8 mouse cellular contexts compared by ENCODE assay signal in the genomic region with DNA sequence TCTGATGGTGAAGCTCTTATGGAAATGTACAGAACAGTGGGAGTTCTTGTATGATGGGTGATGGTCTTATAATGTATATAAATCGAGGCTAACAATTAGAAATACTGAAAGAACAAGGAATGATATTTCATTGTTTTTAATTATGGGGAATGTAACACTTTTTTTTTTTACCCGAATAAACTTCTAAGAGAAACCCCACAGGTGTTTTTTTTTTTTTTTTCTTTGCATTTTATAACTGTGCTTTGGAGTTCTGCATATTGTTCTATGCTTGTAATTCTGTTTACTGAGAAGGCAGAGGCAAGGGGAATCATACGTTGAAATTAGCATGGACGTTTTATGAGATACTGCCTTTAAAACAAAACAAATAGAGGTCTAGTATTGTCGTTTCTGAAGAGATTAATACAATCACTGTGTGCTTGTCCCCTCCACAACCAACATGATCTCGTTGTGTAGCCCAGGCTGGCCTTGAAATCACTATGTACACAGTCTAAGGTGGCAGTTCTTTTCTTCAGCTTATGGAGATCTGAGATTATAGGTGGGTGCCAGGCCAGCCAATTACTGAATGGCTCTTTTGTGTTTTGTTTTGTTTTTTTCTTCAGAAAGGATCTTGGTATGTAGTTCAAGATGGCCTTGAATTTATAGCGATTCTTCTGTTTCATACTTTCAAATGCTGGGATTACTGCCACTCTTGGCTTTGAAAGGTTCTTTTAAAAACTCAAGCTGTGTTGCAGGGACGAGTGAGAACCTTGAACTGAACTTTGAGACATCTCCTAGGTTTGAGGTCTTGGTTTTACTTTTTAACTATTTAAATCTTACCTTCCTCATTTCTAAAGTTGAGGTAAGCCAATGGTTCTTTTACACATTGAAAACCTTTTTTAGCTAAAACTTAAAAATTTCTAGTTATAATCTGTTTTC. TPM values are rescaled to one million over a fixed set of nuclear protein-coding genes. Genes with fewer than 3 reads are reported as not detected.
DNase-seq lines count a peak whose midpoint lies in the region; ATAC-seq and TF ChIP-seq lines count a peak whose summit lies in the region.

No protein-coding gene starts in this region.

- H3K79me2 ChIP-seq in myocyte (ENCODE audit: control insufficient read depth, insufficient read depth), result peaks cover 63% of the 10 kb centered on the region

- peak overlapping the region; percentile 19; the same call in 1 of the 2 replicates for H3K9ac ChIP-seq in kidney, embryonic 15.5 days
- H3K9ac ChIP-seq in embryonic facial prominence, embryonic 11.5 days (replicated peaks; ENCODE audit: low read length), result no peak overlapping the region
- no peak overlapping the region for H3K9ac ChIP-seq in intestine, embryonic 15.5 days

- H3K27ac ChIP-seq in kidney, embryonic 15.5 days, result peak overlapping the region; percentile 14; the same call in 1 of the 2 replicates
- H3K27ac ChIP-seq in embryonic facial prominence, embryonic 11.5 days (replicated peaks; ENCODE audit: low read depth, low read length), result no peak overlapping the region
- H3K27ac ChIP-seq in intestine, embryonic 15.5 days, result no peak overlapping the region

- DNase-seq in kidney, adult 11 months, result no peak
- no peak for DNase-seq in embryonic facial prominence, embryonic 11.5 days (ENCODE audit: low spot score)
- no peak for DNase-seq in spleen, postnatal 14 days (ENCODE audit: low spot score in 2 of 2)
- DNase-seq in urinary bladder, adult 18-20 months (ENCODE audit: low spot score in 2 of 2), result no peak
- DNase-seq in urinary bladder, postnatal 36 days (ENCODE audit: low spot score in 2 of 2), result no peak

- H3K4me1 ChIP-seq in kidney, embryonic 15.5 days, result peaks cover 29% of the 10 kb centered on the region
- no peaks in the 10 kb centered on the region for H3K4me1 ChIP-seq in embryonic facial prominence, embryonic 11.5 days (ENCODE audit: control insufficient read depth, insufficient read depth, low read length)
- peaks cover 9% of the 10 kb centered on the region for H3K4me1 ChIP-seq in intestine, embryonic 15.5 days (replicated peaks)

- H3K4me3 ChIP-seq in kidney, embryonic 15.5 days (replicated peaks), result peak overlapping the region; percentile 89
- peak overlapping the region; percentile 86 for H3K4me3 ChIP-seq in embryonic facial prominence, embryonic 11.5 days (ENCODE audit: low read depth, low read length)
- H3K4me3 ChIP-seq in intestine, embryonic 15.5 days (replicated peaks), result peak overlapping the region; percentile 89; the same call in 1 of the 2 replicates
- H3K4me3 ChIP-seq in myocyte, result peak overlapping the region; percentile 73

- H3K4me2 ChIP-seq in kidney, embryonic 15.5 days, result peak overlapping the region; percentile 64
- peak overlapping the region; percentile 42; the same call in 1 of the 2 replicates for H3K4me2 ChIP-seq in embryonic facial prominence, embryonic 11.5 days (ENCODE audit: low read depth, low read length)
- peak overlapping the region; percentile 57 for H3K4me2 ChIP-seq in intestine, embryonic 15.5 days (replicated peaks)
- H3K4me2 ChIP-seq in myocyte (ENCODE audit: low read depth), result peak overlapping the region; percentile 66

- H3K9me3 ChIP-seq in kidney, embryonic 15.5 days (replicated peaks), result no peaks in the 10 kb centered on the region
- no peaks in the 10 kb centered on the region for H3K9me3 ChIP-seq in embryonic facial prominence, embryonic 11.5 days (replicated peaks; ENCODE audit: control insufficient read depth, low read length)
- no peaks in the 10 kb centered on the region for H3K9me3 ChIP-seq in intestine, embryonic 15.5 days

- no peaks in the 10 kb centered on the region for H3K27me3 ChIP-seq in kidney, embryonic 15.5 days
- no peaks in the 10 kb centered on the region for H3K27me3 ChIP-seq in embryonic facial prominence, embryonic 11.5 days (ENCODE audit: control insufficient read depth, insufficient read depth, low read length)
- no peaks in the 10 kb centered on the region for H3K27me3 ChIP-seq in intestine, embryonic 15.5 days (replicated peaks)
- no peaks in the 10 kb centered on the region for H3K27me3 ChIP-seq in myocyte (ENCODE audit: control insufficient read depth, insufficient read depth, insufficient read length)

- H3ac ChIP-seq in myocyte (ENCODE audit: control insufficient read depth, insufficient read length), result peak overlapping the region; percentile 98

- WGBS in kidney, embryonic 15.5 days, result 28% methylated on average over 8 of the region's 8 CpGs
- WGBS in embryonic facial prominence, embryonic 11.5 days, result 43% methylated on average over 8 of the region's 8 CpGs
- WGBS in intestine, embryonic 15.5 days, result 26% methylated on average over 8 of the region's 8 CpGs

- no peak for TF ChIP-seq POLR2A in myocyte (IDR thresholded peaks at IDR 0.05; ENCODE audit: insufficient read length, low read depth)

- ATAC-seq in kidney, embryonic 15.5 days (replicated peaks; ENCODE audit: low FRiP score), result no peak
- no peak for ATAC-seq in embryonic facial prominence, embryonic 11.5 days (replicated peaks; ENCODE audit: insufficient number of reproducible peaks, low FRiP score, low TSS enrichment, low read depth)
- no peak for ATAC-seq in intestine, embryonic 15.5 days

- H3K36me3 ChIP-seq in kidney, embryonic 15.5 days, result no peaks in the 10 kb centered on the region
- H3K36me3 ChIP-seq in embryonic facial prominence, embryonic 11.5 days (replicated peaks; ENCODE audit: control insufficient read depth, insufficient read depth, low read depth, low read length), result no peaks in the 10 kb centered on the region
- H3K36me3 ChIP-seq in intestine, embryonic 15.5 days, result no peaks in the 10 kb centered on the region
- H3K36me3 ChIP-seq in myocyte (ENCODE audit: control insufficient read depth, insufficient read depth), result no peaks in the 10 kb centered on the region

TF ChIP-seq in myocyte, 11 proteins besides CTCF, POLR2A, EP300 and RAD21:
- TF ChIP-seq SRF (IDR thresholded peaks at IDR 0.05; ENCODE audit: control insufficient read depth, insufficient read length, low read depth), result no peak
- no peak for TF ChIP-seq MYOG (IDR thresholded peaks at IDR 0.05; ENCODE audit: control insufficient read depth in 1 of 3, insufficient read depth in 1 of 3, insufficient read length in 2 of 3, low read depth in 2 of 3)
- no peak for TF ChIP-seq POLR2AphosphoS2 (IDR thresholded peaks at IDR 0.05; ENCODE audit: insufficient read length, low read depth)
- no peak for TF ChIP-seq REST (IDR thresholded peaks at IDR 0.05; ENCODE audit: insufficient read depth, insufficient read length)
- TF ChIP-seq TCF12 (IDR thresholded peaks at IDR 0.05; ENCODE audit: insufficient read depth, poor library complexity, severe bottlenecking), result no peak
- TF ChIP-seq TCF3 (IDR thresholded peaks at IDR 0.05; ENCODE audit: insufficient read length, low read depth), result no peak
- no peak for TF ChIP-seq CEBPB (IDR thresholded peaks at IDR 0.05; ENCODE audit: insufficient read depth, poor library complexity, severe bottlenecking)
- TF ChIP-seq E2F4 (IDR thresholded peaks at IDR 0.05; ENCODE audit: insufficient read depth), result no peak
- TF ChIP-seq USF1 (IDR thresholded peaks at IDR 0.05; ENCODE audit: low read depth), result no peak
- no peak for TF ChIP-seq MYOD1 (IDR thresholded peaks at IDR 0.05; ENCODE audit: control insufficient read depth in 1 of 3, insufficient read length in 2 of 3, low read depth in 2 of 3)
- no peak for TF ChIP-seq MAX (IDR thresholded peaks at IDR 0.05; ENCODE audit: low read depth)

RNA-seq across cellular contexts. Expression of gene Stag1, which starts 47.7 kb away (rescaled TPM):
- polyA plus RNA-seq in kidney, embryonic 15.5 days (2015; fragmentation: Nextera tagmentation; extraction: Ambion mirVana), result 45.0 and 48.9 TPM in 2 replicates
- 54.9 and 61.7 TPM in 2 replicates for polyA plus RNA-seq in embryonic facial prominence, embryonic 11.5 days (2014; fragmentation: Nextera tagmentation; extraction: Ambion mirVana)
- 33.2 and 37.3 TPM in 2 replicates for polyA plus RNA-seq in intestine, embryonic 15.5 days (2015; fragmentation: Nextera tagmentation; extraction: Ambion mirVana)
- 5.9 TPM for polyA plus RNA-seq in myocyte (2012; fragmentation: generic; extraction: Trizol)
